Mouse (Mus musculus) neural tube, postnatal 0 days (tissue): ENCODE data around the gene Smim1. TPM values are rescaled to one million over a fixed set of nuclear protein-coding genes. Genes with fewer than 3 reads are reported as not detected.

ENCODE experiments used
- polyA plus RNA-seq: library from polyadenylated mRNA; unstranded; fragments of >200 nt; fragmentation: Nextera tagmentation; extraction: Ambion mirVana; gene quantifications from 2 replicates; pipeline ENCODE4 v1.2.1, GENCODE M21; 2015

Smim1 gene
- 23.3 and 26.0 TPM in 2 replicates for polyA plus RNA-seq

GRCm38 (mm10) chr4:154025641-154026440, at the start of gene Smim1:
Gene Smim1, minus strand, starts transcription at chr4:154026230.

GRCm38 (mm10) chr4:154042577-154042976, 16.5 kb upstream of the Smim1 start, which contains the start of gene Ccdc27:
Gene Ccdc27, minus strand, starts transcription at chr4:154042677.

GRCm38 (mm10) chr4:154011646-154012089, 14.4 kb downstream of the Smim1 start, which contains the start of gene Lrrc47:
Gene Lrrc47, plus strand, starts transcription at chr4:154011731.

GRCm38 (mm10) chr4:153974431-153975291, 51.4 kb downstream of the Smim1 start, which contains the start of the genes Dffb and Cep104:
Gene Dffb, minus strand, starts transcription at chr4:153975126.
Gene Cep104, plus strand, starts transcription at chr4:153975194.

Other genes with a start within 250 kb of the Smim1 start
- gene A430005L14Rik, start 69.0 kb downstream of the Smim1 start, polyA plus RNA-seq = 48.7 and 56.2 TPM in 2 replicates
- gene Dffb, start 51.1 kb downstream of the Smim1 start, polyA plus RNA-seq = 10.0 and 10.5 TPM in 2 replicates
- gene Cep104, start 51.0 kb downstream of the Smim1 start, polyA plus RNA-seq = 10.7 and 13.1 TPM in 2 replicates
- 20.9 and 25.1 TPM in 2 replicates for gene Lrrc47, start 14.5 kb downstream of the Smim1 start, polyA plus RNA-seq
- gene Ccdc27, start 16.4 kb upstream of the Smim1 start, polyA plus RNA-seq = not detected in 2 replicates
- gene Trp73, start 114.0 kb upstream of the Smim1 start, polyA plus RNA-seq = 0.14 and 0.18 TPM in 2 replicates
- 27.7 and 31.4 TPM in 2 replicates for gene Wrap73, start 116.1 kb upstream of the Smim1 start, polyA plus RNA-seq
- gene Tprgl, start 134.4 kb upstream of the Smim1 start, polyA plus RNA-seq = 241 and 247 TPM in 2 replicates
- gene Megf6, start 144.5 kb upstream of the Smim1 start, polyA plus RNA-seq = 7.1 and 7.2 TPM in 2 replicates